Mouse (Mus musculus) kidney, adult 18-20 months (tissue): Measurements from ENCODE around the gene Wdr17.
"Not testable (repeated sequence)": the region's sequence is repeated elsewhere in the genome, so short reads cannot be mapped to it uniquely, and the experiment has no call there.

Experiments used
- DNase-seq: peaks from one replicate; pipeline ENCODE4 v3.0.0; 2021

Gene Wdr17

GRCm38 (mm10) chr8:54791858-54792698, 94.9 kb downstream of the Wdr17 start:
- DNase-seq, result no peak

- DNase-seq, result peak; percentile 87
Observed at GRCm38 (mm10) chr8:54780134-54780942, 106.6 kb downstream of the Wdr17 start.

GRCm38 (mm10) chr8:54779317-54780133, 107.5 kb downstream of the Wdr17 start:
- DNase-seq, result peak; percentile 60

- DNase-seq, result no peak
Observed at GRCm38 (mm10) chr8:54777012-54777411, 110.0 kb downstream of the Wdr17 start.

GRCm38 (mm10) chr8:54776241-54776640, 110.7 kb downstream of the Wdr17 start:
- peak; percentile 11 for DNase-seq

- no peak for DNase-seq
Observed at GRCm38 (mm10) chr8:54757646-54758045, 129.3 kb downstream of the Wdr17 start.

GRCm38 (mm10) chr8:54736660-54737312, 150.2 kb downstream of the Wdr17 start:
- DNase-seq, result no peak

- DNase-seq, result no peak
Observed at GRCm38 (mm10) chr8:54724668-54725035, 162.3 kb downstream of the Wdr17 start.

GRCm38 (mm10) chr8:54723976-54724667, 162.9 kb downstream of the Wdr17 start:
- DNase-seq, result peak; percentile 87

GRCm38 (mm10) chr8:54718515-54718914, 168.5 kb downstream of the Wdr17 start:
- DNase-seq, result no peak

GRCm38 (mm10) chr8:54705743-54706142, 181.2 kb downstream of the Wdr17 start:
- no peak for DNase-seq

GRCm38 (mm10) chr8:54671806-54672205, 215.2 kb downstream of the Wdr17 start:
- DNase-seq, result no peak

GRCm38 (mm10) chr8:54667756-54668155, 219.2 kb downstream of the Wdr17 start:
- DNase-seq, result no peak

- peak; percentile 55 for DNase-seq
Observed at GRCm38 (mm10) chr8:54660675-54661074, 226.3 kb downstream of the Wdr17 start.

GRCm38 (mm10) chr8:54659703-54660102, 227.3 kb downstream of the Wdr17 start:
- no peak for DNase-seq

- no peak for DNase-seq
Observed at GRCm38 (mm10) chr8:54638634-54639033, 248.3 kb downstream of the Wdr17 start.

GRCm38 (mm10) chr8:54616710-54617109, 270.3 kb downstream of the Wdr17 start:
- not testable (repeated sequence) for DNase-seq

GRCm38 (mm10) chr8:54610238-54610637, 276.7 kb downstream of the Wdr17 start:
- DNase-seq, result peak; percentile 17

GRCm38 (mm10) chr8:54609336-54609735, 277.6 kb downstream of the Wdr17 start:
- DNase-seq, result no peak

- DNase-seq, result no peak
Observed at GRCm38 (mm10) chr8:54603440-54603839, 283.5 kb downstream of the Wdr17 start.

GRCm38 (mm10) chr8:54600671-54601251, 286.2 kb downstream of the Wdr17 start, which contains the start of gene Spata4:
TSS of gene Spata4 (plus strand) at chr8:54600781.
- no peak for DNase-seq
